Mouse (Mus musculus): ENCODE measurements at regions not wholly inside any gene's neighbourhood (a gene's known extent, or its start where the extent isn't known, plus 50 kb on each side); places are given as distances from the start of the nearest gene placed in this dataset.

GRCm38 (mm10) chr3:23001071-23001470, 924.6 kb downstream of the Tbl1xr1 start:
- H3K9me3 ChIP-seq (replicated peaks; ENCODE audit: control insufficient read depth, low read length): no peaks in the 10 kb centered on the region
- no peak for DNase-seq (ENCODE audit: low spot score)
- WGBS: 34% methylated on average over 3 of the region's 3 CpGs
- H3K4me1 ChIP-seq (ENCODE audit: control insufficient read depth, insufficient read depth): no peaks in the 10 kb centered on the region
- H3K36me3 ChIP-seq (replicated peaks; ENCODE audit: control insufficient read depth, insufficient read depth, low read length): no peaks in the 10 kb centered on the region
- H3K9ac ChIP-seq (replicated peaks; ENCODE audit: low read depth, low read length): no peak overlapping the region
- TF ChIP-seq EP300 (IDR thresholded peaks at IDR 0.05; ENCODE audit: low read depth): no peak
- no peak for TF ChIP-seq CTCF (IDR thresholded peaks at IDR 0.05; ENCODE audit: low read depth)
- H3K4me3 ChIP-seq (ENCODE audit: low read depth, low read length): no peak overlapping the region
- H3K27ac ChIP-seq (ENCODE audit: low read depth): no peak overlapping the region
- no peak overlapping the region for H3K4me2 ChIP-seq (ENCODE audit: low read depth, low read length)
- H3K27me3 ChIP-seq (ENCODE audit: control insufficient read depth, insufficient read depth, low read length): no peaks in the 10 kb centered on the region
- ATAC-seq (ENCODE audit: insufficient read depth, low read depth): no peak

DNA sequence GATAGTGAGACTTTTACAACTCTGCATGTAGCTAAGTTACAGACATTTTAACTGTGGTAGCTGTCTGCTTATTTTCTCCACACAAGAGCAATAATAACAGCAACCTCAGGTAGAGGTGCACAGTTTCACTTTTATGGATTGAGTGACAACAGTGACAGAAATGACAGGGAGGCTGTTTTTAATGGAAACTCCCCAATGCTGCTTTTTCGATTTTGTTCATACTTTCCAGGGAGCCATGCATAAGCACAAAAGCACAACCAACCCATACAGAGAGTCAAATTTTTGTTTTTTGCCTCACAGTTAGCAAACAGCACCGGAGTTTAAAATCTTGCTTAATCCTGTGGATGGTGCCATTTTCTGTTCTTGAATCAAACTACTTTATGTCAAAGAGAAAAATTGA, 955.6 kb downstream of the Tbl1xr1 start:
- Histone ChIP-seq H3K4me2 (ENCODE audit: low read depth, low read length) (no peak overlapping the region), H3K36me3 (replicated peaks; ENCODE audit: control insufficient read depth, insufficient read depth, low read length) (no peaks in the 10 kb centered on the region), H3K27ac (ENCODE audit: low read depth) (no peak overlapping the region), H3K27me3 (ENCODE audit: control insufficient read depth, insufficient read depth, low read length) (no peaks in the 10 kb centered on the region), H3K4me3 (ENCODE audit: low read depth, low read length) (no peak overlapping the region), H3K4me1 (ENCODE audit: control insufficient read depth, insufficient read depth) (no peaks in the 10 kb centered on the region), H3K9ac (replicated peaks; ENCODE audit: low read depth, low read length) (no peak overlapping the region), H3K9me3 (replicated peaks; ENCODE audit: control insufficient read depth, low read length) (no peaks in the 10 kb centered on the region)
- 64% methylated on average over 2 of the region's 2 CpGs for WGBS
- TF ChIP-seq CTCF (IDR thresholded peaks at IDR 0.05; ENCODE audit: low read depth): no peak
- TF ChIP-seq EP300 (IDR thresholded peaks at IDR 0.05; ENCODE audit: low read depth): no peak
- no peak for DNase-seq (ENCODE audit: low spot score)
- no peak for ATAC-seq (ENCODE audit: insufficient read depth, low read depth)

- H3K27me3 ChIP-seq (ENCODE audit: control insufficient read depth, insufficient read depth, low read length): no peaks in the 10 kb centered on the region
- no peak overlapping the region for H3K4me2 ChIP-seq (ENCODE audit: low read depth, low read length)
- TF ChIP-seq CTCF (IDR thresholded peaks at IDR 0.05; ENCODE audit: low read depth) (peak; percentile 18; the same call in 1 of the 2 replicates), EP300 (IDR thresholded peaks at IDR 0.05; ENCODE audit: low read depth) (no peak)
- H3K9me3 ChIP-seq (replicated peaks; ENCODE audit: control insufficient read depth, low read length): no peaks in the 10 kb centered on the region
- 56% methylated on average over 6 of the region's 6 CpGs for WGBS
- no peaks in the 10 kb centered on the region for H3K36me3 ChIP-seq (replicated peaks; ENCODE audit: control insufficient read depth, insufficient read depth, low read length)
- no peak overlapping the region for H3K4me3 ChIP-seq (ENCODE audit: low read depth, low read length)
- no peak overlapping the region for H3K27ac ChIP-seq (ENCODE audit: low read depth)
- no peak overlapping the region for H3K9ac ChIP-seq (replicated peaks; ENCODE audit: low read depth, low read length)
- DNase-seq (ENCODE audit: low spot score) (no peak), ATAC-seq (ENCODE audit: insufficient read depth, low read depth) (no peak)
- H3K4me1 ChIP-seq (ENCODE audit: control insufficient read depth, insufficient read depth): no peaks in the 10 kb centered on the region
Measured at GRCm38 (mm10) chr3:23063180-23063965, 986.9 kb downstream of the Tbl1xr1 start.

- no peak overlapping the region for H3K9ac ChIP-seq (replicated peaks; ENCODE audit: low read depth, low read length)
- H3K36me3 ChIP-seq (replicated peaks; ENCODE audit: control insufficient read depth, insufficient read depth, low read length): no peaks in the 10 kb centered on the region
- 70% methylated on average over 2 of the region's 2 CpGs for WGBS
- no peak for ATAC-seq (ENCODE audit: insufficient read depth, low read depth)
- no peak overlapping the region for H3K4me2 ChIP-seq (ENCODE audit: low read depth, low read length)
- H3K27me3 ChIP-seq (ENCODE audit: control insufficient read depth, insufficient read depth, low read length): no peaks in the 10 kb centered on the region
- H3K27ac ChIP-seq (ENCODE audit: low read depth): no peak overlapping the region
- no peaks in the 10 kb centered on the region for H3K4me1 ChIP-seq (ENCODE audit: control insufficient read depth, insufficient read depth)
- no peak for DNase-seq (ENCODE audit: low spot score)
- H3K9me3 ChIP-seq (replicated peaks; ENCODE audit: control insufficient read depth, low read length): no peaks in the 10 kb centered on the region
- TF ChIP-seq CTCF (IDR thresholded peaks at IDR 0.05; ENCODE audit: low read depth): no peak
- H3K4me3 ChIP-seq (ENCODE audit: low read depth, low read length): no peak overlapping the region
Measured at GRCm38 (mm10) chr3:23071486-23071885, 995.0 kb downstream of the Tbl1xr1 start.

Data from heart, postnatal 0 days (tissue).